Mouse (Mus musculus): ENCODE data around the gene Snx27. TPM values are rescaled to one million over a fixed set of nuclear protein-coding genes. Genes with fewer than 3 reads are reported as not detected.
A peak's percentile ranks its signal among the peaks of the same experiment; 100 is the strongest.

Gene Snx27
- polyA plus RNA-seq, 1 experiment from 2014 or later = 38.7 TPM

DNA sequence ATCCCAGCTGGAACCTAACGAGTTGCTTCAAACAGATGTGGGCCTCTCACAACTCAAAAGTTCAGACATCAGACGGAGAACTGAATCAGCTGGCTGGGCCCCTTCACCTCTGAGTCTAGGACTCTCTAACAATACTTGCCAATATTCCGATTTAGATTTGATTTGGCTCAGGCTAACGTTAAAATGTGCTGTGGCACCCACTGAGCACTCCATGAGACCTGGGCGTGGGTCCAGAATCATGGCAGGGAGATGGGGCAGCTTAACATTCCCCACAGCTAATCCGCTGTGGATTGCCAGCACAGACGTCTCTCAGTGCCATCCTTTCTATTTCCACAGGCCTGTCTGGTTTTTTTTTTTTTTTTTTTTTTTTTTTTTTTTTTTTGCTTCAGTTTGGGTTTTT lies 96.6 kb downstream of the Snx27 start:
- Histone ChIP-seq H3K27ac (ENCODE audit: low read depth, low read length) (no peak overlapping the region), H3K9ac (ENCODE audit: low read depth, low read length) (no peak overlapping the region), H3K36me3 (ENCODE audit: control insufficient read depth, insufficient read depth, low read length) (no peaks in the 10 kb centered on the region), H3K27me3 (ENCODE audit: control insufficient read depth, insufficient read depth, low read length) (no peaks in the 10 kb centered on the region), H3K4me3 (ENCODE audit: low read length) (no peak overlapping the region), H3K4me1 (ENCODE audit: control insufficient read depth, insufficient read depth, low read length) (no peaks in the 10 kb centered on the region), H3K4me2 (replicated peaks; ENCODE audit: low read depth, low read length) (no peak overlapping the region), H3K9me3 (ENCODE audit: control insufficient read depth, low read length) (no peaks in the 10 kb centered on the region)
- WGBS = 74% methylated on average over 7 of the region's 7 CpGs
- no peak for ATAC-seq (ENCODE audit: low FRiP score, low TSS enrichment)

DNA sequence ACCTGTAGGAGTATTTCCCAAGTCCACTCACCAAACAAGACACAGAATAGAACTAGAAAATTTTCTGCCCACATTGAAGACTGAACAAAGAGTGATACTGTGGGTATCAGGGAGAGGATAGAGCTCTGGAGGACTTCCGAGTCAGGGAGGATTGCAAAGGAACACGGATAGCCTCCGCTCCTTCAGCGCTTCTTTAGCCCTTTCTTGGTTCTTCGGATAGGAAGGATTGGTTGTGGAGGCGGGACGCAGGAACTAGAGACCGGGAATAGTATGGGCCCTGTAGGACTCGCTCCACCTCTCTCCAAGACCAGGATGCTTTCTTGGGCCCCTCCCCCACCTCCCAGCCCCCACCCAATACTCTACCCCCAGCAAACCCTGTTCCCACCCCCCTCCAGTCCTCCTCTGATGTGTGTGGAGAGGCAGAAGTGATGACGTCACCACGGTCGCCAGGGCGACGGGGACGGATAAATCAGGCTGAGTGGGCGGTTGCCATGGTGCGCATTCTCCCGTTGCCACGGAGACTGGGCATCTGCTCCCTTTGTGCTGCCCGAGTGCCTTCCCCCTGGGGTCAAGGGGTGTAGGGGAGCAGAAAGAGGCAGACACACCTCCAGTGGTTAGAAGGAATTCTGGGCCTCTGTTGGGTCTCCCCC lies 98.6 kb downstream of the Snx27 start:
- WGBS = 27% methylated on average over 20 of the region's 20 CpGs
- Histone ChIP-seq H3K4me2 (replicated peaks; ENCODE audit: low read depth, low read length) (no peak overlapping the region), H3K27me3 (ENCODE audit: control insufficient read depth, insufficient read depth, low read length) (peaks cover 13% of the 10 kb centered on the region), H3K4me1 (ENCODE audit: control insufficient read depth, insufficient read depth, low read length) (0 out of 2 replicates have a peak, but pooled peaks cover 3% of the 10 kb centered on the region), H3K9me3 (ENCODE audit: control insufficient read depth, low read length) (no peaks in the 10 kb centered on the region), H3K27ac (ENCODE audit: low read depth, low read length) (no peak overlapping the region), H3K36me3 (ENCODE audit: control insufficient read depth, insufficient read depth, low read length) (no peaks in the 10 kb centered on the region), H3K9ac (ENCODE audit: low read depth, low read length) (no peak overlapping the region), H3K4me3 (ENCODE audit: low read length) (no peak overlapping the region)
- ATAC-seq (ENCODE audit: low FRiP score, low TSS enrichment) = no peak; the same call in 1 of the 2 replicates

DNA sequence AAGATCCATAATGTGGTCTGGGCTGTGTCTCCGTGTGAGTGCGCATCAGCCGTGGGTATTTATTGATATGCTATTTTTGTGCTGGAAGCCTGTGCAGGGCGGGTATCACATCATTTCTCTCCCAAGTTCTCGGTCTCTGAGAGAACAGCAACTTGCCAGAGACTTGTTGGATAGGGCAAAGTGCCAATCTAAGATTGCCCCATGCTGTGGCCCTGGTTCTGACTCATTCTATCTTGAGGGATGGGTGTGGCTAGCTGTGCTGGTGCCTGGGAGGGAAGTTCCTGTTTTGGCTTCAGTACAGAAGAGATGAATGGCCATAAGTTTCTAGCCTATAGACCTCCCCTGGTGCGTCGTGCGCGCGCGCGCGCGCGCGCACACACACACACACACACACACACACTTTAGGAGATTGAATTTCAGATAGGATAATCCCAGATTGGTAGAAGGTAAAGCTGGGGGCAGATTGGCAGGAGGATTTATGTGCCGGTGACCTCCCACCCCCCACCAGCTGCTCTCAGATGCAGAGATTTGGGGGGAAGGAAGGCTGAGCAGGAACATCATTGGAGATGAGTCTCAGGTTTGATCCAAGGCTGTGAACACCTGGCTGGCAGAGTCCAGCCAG lies 99.6 kb downstream of the Snx27 start:
- H3K4me3 ChIP-seq (ENCODE audit: low read length) = no peak overlapping the region
- H3K4me1 ChIP-seq (ENCODE audit: control insufficient read depth, insufficient read depth, low read length) = 0 out of 2 replicates have a peak, but pooled peaks cover 3% of the 10 kb centered on the region
- H3K9ac ChIP-seq (ENCODE audit: low read depth, low read length) = no peak overlapping the region
- no peaks in the 10 kb centered on the region for H3K36me3 ChIP-seq (ENCODE audit: control insufficient read depth, insufficient read depth, low read length)
- no peak overlapping the region for H3K4me2 ChIP-seq (replicated peaks; ENCODE audit: low read depth, low read length)
- ATAC-seq (ENCODE audit: low FRiP score, low TSS enrichment) = no peak
- H3K27ac ChIP-seq (ENCODE audit: low read depth, low read length) = no peak overlapping the region
- 88% methylated on average over 17 of the region's 17 CpGs for WGBS
- H3K9me3 ChIP-seq (ENCODE audit: control insufficient read depth, low read length) = no peaks in the 10 kb centered on the region
- peaks cover 20% of the 10 kb centered on the region for H3K27me3 ChIP-seq (ENCODE audit: control insufficient read depth, insufficient read depth, low read length)

DNA sequence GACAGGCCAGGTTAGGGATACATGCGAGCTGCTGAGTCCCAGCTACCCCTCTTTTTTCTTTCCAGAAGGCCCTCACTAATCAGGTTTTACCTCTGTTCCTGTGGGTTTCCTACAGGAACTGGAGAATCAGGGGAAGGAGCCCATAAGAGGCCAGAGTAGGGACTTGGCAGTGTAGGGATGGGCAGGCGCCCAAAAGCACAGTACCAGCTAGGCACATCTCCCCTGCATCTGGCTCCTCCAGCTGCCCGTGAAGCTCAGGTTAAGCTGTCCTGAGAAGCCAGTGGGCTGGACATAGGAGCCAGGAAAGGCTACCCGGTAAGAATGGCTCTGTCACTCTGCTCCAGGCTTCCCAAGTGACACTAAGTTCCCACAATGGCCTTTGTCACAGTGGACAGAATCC lies 101.1 kb downstream of the Snx27 start:
- Histone ChIP-seq H3K27ac (ENCODE audit: low read depth, low read length) (no peak overlapping the region), H3K4me3 (ENCODE audit: low read length) (no peak overlapping the region), H3K36me3 (ENCODE audit: control insufficient read depth, insufficient read depth, low read length) (no peaks in the 10 kb centered on the region), H3K9me3 (ENCODE audit: control insufficient read depth, low read length) (no peaks in the 10 kb centered on the region), H3K4me1 (ENCODE audit: control insufficient read depth, insufficient read depth, low read length) (0 out of 2 replicates have a peak, but pooled peaks cover 3% of the 10 kb centered on the region), H3K27me3 (ENCODE audit: control insufficient read depth, insufficient read depth, low read length) (peaks cover 21% of the 10 kb centered on the region), H3K9ac (ENCODE audit: low read depth, low read length) (no peak overlapping the region), H3K4me2 (replicated peaks; ENCODE audit: low read depth, low read length) (no peak overlapping the region)
- ATAC-seq (ENCODE audit: low FRiP score, low TSS enrichment) = no peak
- WGBS = 64% methylated on average over 4 of the region's 4 CpGs

DNA sequence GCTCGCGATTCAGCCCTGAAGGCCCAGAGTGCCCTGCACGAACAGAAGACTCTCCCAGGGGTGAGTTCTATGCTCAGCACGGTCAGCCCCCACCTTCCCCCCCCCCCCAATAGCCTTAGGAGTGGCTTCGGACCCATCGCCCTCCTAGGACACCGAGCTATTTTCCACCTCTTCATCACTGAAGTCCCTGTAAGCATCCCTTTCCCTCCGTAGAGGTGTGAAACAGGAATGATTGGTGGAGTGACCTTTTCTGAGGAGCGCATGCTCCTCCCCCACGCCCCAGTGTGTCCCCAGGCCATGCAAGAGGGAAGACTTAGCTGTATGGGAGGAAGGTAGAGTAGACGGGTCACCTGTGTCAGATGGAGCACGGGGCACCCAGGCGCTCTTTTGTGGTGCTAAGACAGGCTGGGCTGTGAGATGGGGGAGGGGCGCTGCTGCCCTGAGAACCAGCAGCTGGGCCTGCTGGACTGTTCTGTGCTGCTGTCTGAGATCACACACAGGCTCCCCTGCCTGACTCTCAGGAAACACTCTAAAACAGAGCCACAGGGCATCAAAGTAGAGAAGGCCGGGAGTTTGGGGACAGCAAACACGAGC lies 102.1 kb downstream of the Snx27 start, which contains the start of gene Riiad1:
Gene Riiad1, minus strand, starts transcription at position 51 of the 594 bp plus-strand sequence.
- Histone ChIP-seq H3K9me3 (ENCODE audit: control insufficient read depth, low read length) (no peaks in the 10 kb centered on the region), H3K4me3 (ENCODE audit: low read length) (no peak within 1 kb of the TSS; the same call in 1 of the 2 replicates), H3K4me2 (replicated peaks; ENCODE audit: low read depth, low read length) (no peak within 1 kb of the TSS; the same call in 1 of the 2 replicates), H3K36me3 (ENCODE audit: control insufficient read depth, insufficient read depth, low read length) (no peaks in the 10 kb centered on the region), H3K9ac (ENCODE audit: low read depth, low read length) (no peak within 1 kb of the TSS), H3K4me1 (ENCODE audit: control insufficient read depth, insufficient read depth, low read length) (0 out of 2 replicates have a peak, but pooled peaks cover 3% of the 10 kb centered on the region), H3K27me3 (ENCODE audit: control insufficient read depth, insufficient read depth, low read length) (peaks cover 21% of the 10 kb centered on the region), H3K27ac (ENCODE audit: low read depth, low read length) (no peak within 1 kb of the TSS)
- no peak for ATAC-seq (ENCODE audit: low FRiP score, low TSS enrichment)
- 6% methylated on average over 16 of the region's 16 CpGs for WGBS

DNA sequence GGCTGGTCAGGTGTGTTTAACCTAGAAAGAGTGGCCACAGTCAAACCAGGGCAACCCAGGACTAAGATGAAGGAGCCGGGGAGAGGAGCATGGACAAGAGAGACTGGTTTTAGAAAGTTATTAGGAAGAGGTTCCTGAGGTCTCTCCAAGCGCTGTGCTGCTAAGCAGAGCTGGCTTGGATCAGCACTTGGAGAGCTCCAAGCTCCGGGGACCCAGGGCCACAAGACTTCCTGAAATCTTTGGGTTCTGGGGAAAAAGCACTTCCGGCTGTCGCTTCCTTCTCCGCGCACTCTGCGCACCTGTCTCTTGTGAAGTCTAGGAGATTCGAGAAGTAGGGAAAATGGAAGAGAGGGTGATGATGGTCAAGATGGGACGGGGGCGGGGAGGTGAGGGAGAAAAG lies 103.0 kb downstream of the Snx27 start:
- Histone ChIP-seq H3K27me3 (ENCODE audit: control insufficient read depth, insufficient read depth, low read length) (peaks cover 21% of the 10 kb centered on the region), H3K4me2 (replicated peaks; ENCODE audit: low read depth, low read length) (no peak overlapping the region; the same call in 1 of the 2 replicates), H3K27ac (ENCODE audit: low read depth, low read length) (no peak overlapping the region), H3K9me3 (ENCODE audit: control insufficient read depth, low read length) (no peaks in the 10 kb centered on the region), H3K9ac (ENCODE audit: low read depth, low read length) (no peak overlapping the region), H3K4me1 (ENCODE audit: control insufficient read depth, insufficient read depth, low read length) (0 out of 2 replicates have a peak, but pooled peaks cover 3% of the 10 kb centered on the region), H3K36me3 (ENCODE audit: control insufficient read depth, insufficient read depth, low read length) (no peaks in the 10 kb centered on the region), H3K4me3 (ENCODE audit: low read length) (no peak overlapping the region; the same call in 1 of the 2 replicates)
- ATAC-seq (ENCODE audit: low FRiP score, low TSS enrichment) = no peak
- WGBS = 3% methylated on average over 11 of the region's 11 CpGs

DNA sequence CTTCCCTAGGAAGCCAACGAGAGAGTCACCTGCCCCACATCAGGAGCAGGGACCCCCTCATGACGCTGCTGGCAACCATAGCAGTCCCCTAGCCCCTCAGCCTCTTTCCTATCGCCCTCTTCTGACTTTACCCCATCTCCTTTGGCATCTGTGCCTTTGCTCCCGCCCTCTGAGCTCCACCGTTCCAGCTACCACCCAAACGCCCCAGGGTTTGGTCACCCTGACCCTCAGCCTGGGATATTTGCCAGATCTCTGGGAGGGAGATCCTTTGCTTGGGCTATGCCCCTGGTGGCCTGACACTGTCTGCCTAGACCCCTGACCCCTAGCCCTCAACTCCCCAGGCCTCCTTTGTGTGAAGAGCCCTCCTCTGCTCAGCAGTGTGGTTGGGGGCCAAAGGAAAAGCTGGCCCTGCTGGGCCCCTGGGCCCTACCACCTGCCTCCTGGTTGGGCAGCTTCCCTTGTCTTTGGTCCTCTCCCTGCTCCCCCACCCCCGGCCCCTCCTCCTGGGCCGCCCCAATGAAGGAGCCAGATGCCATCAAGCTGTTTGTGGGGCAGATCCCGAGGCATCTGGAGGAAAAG lies 103.8 kb downstream of the Snx27 start:
- 10% methylated on average over 9 of the region's 9 CpGs for WGBS
- ATAC-seq (ENCODE audit: low FRiP score, low TSS enrichment) = no peak
- no peaks in the 10 kb centered on the region for H3K9me3 ChIP-seq (ENCODE audit: control insufficient read depth, low read length)
- no peak overlapping the region for H3K27ac ChIP-seq (ENCODE audit: low read depth, low read length)
- H3K4me2 ChIP-seq (replicated peaks; ENCODE audit: low read depth, low read length) = no peak overlapping the region
- no peaks in the 10 kb centered on the region for H3K36me3 ChIP-seq (ENCODE audit: control insufficient read depth, insufficient read depth, low read length)
- H3K4me3 ChIP-seq (ENCODE audit: low read length) = no peak overlapping the region
- no peak overlapping the region for H3K9ac ChIP-seq (ENCODE audit: low read depth, low read length)
- H3K27me3 ChIP-seq (ENCODE audit: control insufficient read depth, insufficient read depth, low read length) = peaks cover 21% of the 10 kb centered on the region
- H3K4me1 ChIP-seq (ENCODE audit: control insufficient read depth, insufficient read depth, low read length) = 0 out of 2 replicates have a peak, but pooled peaks cover 3% of the 10 kb centered on the region

DNA sequence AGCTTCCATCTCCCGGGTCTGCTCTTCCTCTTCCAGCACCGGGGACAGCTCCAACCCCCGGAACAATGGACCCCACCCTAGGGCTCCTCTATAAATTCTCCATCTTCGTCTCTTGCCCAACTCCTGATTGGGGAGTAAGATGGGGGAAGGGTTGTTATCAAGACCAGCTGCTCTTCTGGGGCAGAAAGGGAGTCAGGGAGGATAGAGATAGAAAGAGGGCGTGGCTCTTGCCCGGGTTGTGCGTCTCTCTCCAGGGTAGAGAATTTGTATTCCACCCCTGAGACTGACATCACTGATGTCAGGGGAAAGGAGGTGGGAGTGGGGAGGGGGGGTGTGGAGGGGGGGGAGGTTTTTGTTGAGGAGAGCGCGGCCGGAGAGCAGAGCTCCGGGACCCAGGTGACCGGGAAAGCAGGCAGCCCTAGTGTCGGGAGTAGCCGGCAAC lies 104.5 kb downstream of the Snx27 start, which contains the start of gene Celf3:
Gene Celf3, plus strand, starts transcription at position 315 of the 442 bp plus-strand sequence.
- H3K27ac ChIP-seq (ENCODE audit: low read depth, low read length) = no peak within 1 kb of the TSS
- under 1% methylated on average over 14 of the region's 14 CpGs for WGBS
- peaks cover 21% of the 10 kb centered on the region for H3K27me3 ChIP-seq (ENCODE audit: control insufficient read depth, insufficient read depth, low read length)
- 0 out of 2 replicates have a peak, but pooled peaks cover 3% of the 10 kb centered on the region for H3K4me1 ChIP-seq (ENCODE audit: control insufficient read depth, insufficient read depth, low read length)
- H3K9me3 ChIP-seq (ENCODE audit: control insufficient read depth, low read length) = no peaks in the 10 kb centered on the region
- no peak within 1 kb of the TSS; the same call in 1 of the 2 replicates for H3K4me3 ChIP-seq (ENCODE audit: low read length)
- no peak within 1 kb of the TSS; the same call in 1 of the 2 replicates for H3K4me2 ChIP-seq (replicated peaks; ENCODE audit: low read depth, low read length)
- no peak within 1 kb of the TSS for H3K9ac ChIP-seq (ENCODE audit: low read depth, low read length)
- peak; percentile 10; the same call in 1 of the 2 replicates for ATAC-seq (ENCODE audit: low FRiP score, low TSS enrichment)
- no peaks in the 10 kb centered on the region for H3K36me3 ChIP-seq (ENCODE audit: control insufficient read depth, insufficient read depth, low read length)
